9 mouse cellular contexts compared by ENCODE assay signal in the genomic region with DNA sequence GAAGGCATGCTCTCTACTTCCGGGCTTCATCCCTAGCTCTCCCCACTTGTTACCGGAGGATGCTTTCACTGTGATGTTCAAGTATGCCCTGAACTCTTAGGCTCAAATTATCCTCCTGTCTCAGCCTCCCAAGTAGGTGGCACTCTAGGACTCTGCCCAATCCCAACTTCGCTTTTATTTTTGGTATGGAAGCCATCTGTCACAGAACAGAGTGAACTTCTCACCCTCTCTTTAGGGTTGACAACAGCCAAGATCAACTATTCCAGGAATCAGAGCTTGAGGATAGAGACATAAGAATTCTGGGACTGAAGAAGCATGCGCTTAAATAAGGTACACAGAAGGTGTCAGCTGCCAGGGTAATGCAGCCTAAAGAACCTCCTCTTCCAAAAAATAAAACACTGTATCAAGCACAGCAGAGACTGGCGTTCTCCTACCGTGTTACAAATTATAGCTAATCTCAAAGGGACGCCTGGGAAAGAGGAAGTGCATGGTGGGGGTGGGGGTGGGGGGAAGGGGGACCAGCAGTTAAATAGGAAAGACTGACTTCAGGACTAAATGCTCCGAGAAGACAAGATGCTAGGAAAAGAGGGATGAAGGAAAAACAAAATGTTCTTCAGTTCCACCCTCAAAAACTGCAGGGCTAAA. TPM values are rescaled to one million over a fixed set of nuclear protein-coding genes. Genes with fewer than 3 reads are reported as not detected.
DNase-seq lines count a peak whose midpoint lies in the region; ATAC-seq and TF ChIP-seq lines count a peak whose summit lies in the region.
"Had no signal": no experiment of that assay in that cellular context is flagged by ENCODE, and none has a peak within 500 bp of the region (broad histone marks: within the 10 kb centered on the region; RNA-seq: fewer than 3 reads in every experiment).

No protein-coding gene starts in this region.

- H3K4me2 ChIP-seq in embryonic facial prominence, embryonic 14.5 days (ENCODE audit: low read depth, low read length), result peak overlapping the region; percentile 96
- peak overlapping the region; percentile 94 for H3K4me2 ChIP-seq in intestine, embryonic 15.5 days (replicated peaks)
- H3K4me2 ChIP-seq in neural tube, embryonic 13.5 days, result peak overlapping the region; percentile 94

- no peak for TF ChIP-seq POLR2A in lung, adult 2 months (IDR thresholded peaks at IDR 0.05; ENCODE audit: borderline replicate concordance, extremely low read depth, low read depth, low read length)

- peak overlapping the region; percentile 98 for H3K4me3 ChIP-seq in lung, adult 2 months (replicated peaks; ENCODE audit: extremely low read depth, low read depth, low read length)
- peak overlapping the region; percentile 87 for H3K4me3 ChIP-seq in embryonic facial prominence, embryonic 14.5 days (ENCODE audit: low read depth, low read length)
- peak overlapping the region; percentile 84 for H3K4me3 ChIP-seq in intestine, embryonic 15.5 days (replicated peaks)
- H3K4me3 ChIP-seq in neural tube, embryonic 13.5 days, result peak overlapping the region; percentile 91

- H3K27me3 ChIP-seq in embryonic facial prominence, embryonic 14.5 days (replicated peaks; ENCODE audit: control insufficient read depth, insufficient read depth, low read length), result no peaks in the 10 kb centered on the region
- no peaks in the 10 kb centered on the region for H3K27me3 ChIP-seq in intestine, embryonic 15.5 days (replicated peaks)
- no peaks in the 10 kb centered on the region for H3K27me3 ChIP-seq in neural tube, embryonic 13.5 days

- no peak for ATAC-seq in embryonic facial prominence, embryonic 14.5 days (ENCODE audit: low read depth)
- ATAC-seq in intestine, embryonic 15.5 days, result no peak
- ATAC-seq in neural tube, embryonic 13.5 days (ENCODE audit: low read depth), result no peak
- no peak for ATAC-seq in CD4-positive, CD25-positive, alpha-beta regulatory T cell, adult 4 months

- H3K27ac ChIP-seq in embryonic facial prominence, embryonic 14.5 days (replicated peaks; ENCODE audit: low read depth, low read length), result no peak overlapping the region
- no peak overlapping the region for H3K27ac ChIP-seq in intestine, embryonic 15.5 days
- no peak overlapping the region for H3K27ac ChIP-seq in neural tube, embryonic 13.5 days (replicated peaks)

- H3K9ac ChIP-seq in embryonic facial prominence, embryonic 14.5 days (ENCODE audit: low read depth, low read length), result peak overlapping the region; percentile 87
- H3K9ac ChIP-seq in intestine, embryonic 15.5 days, result peak overlapping the region; percentile 87
- peak overlapping the region; percentile 91 for H3K9ac ChIP-seq in neural tube, embryonic 13.5 days

- no peak for DNase-seq in lung, adult 2 months
- DNase-seq in lung, postnatal 10 days, result no peak
- DNase-seq in embryonic facial prominence, embryonic 14.5 days (ENCODE audit: low spot score), result no peak
- DNase-seq in adrenal gland, postnatal 10 days, result no peak
- no peak for DNase-seq in layer of hippocampus, postnatal 36 days

- H3K36me3 ChIP-seq in embryonic facial prominence, embryonic 14.5 days (ENCODE audit: control insufficient read depth, insufficient read depth, low read length), result peaks cover 47% of the 10 kb centered on the region
- H3K36me3 ChIP-seq in intestine, embryonic 15.5 days, result 0 out of 2 replicates have a peak, but pooled peaks cover 10% of the 10 kb centered on the region
- peaks cover 41% of the 10 kb centered on the region for H3K36me3 ChIP-seq in neural tube, embryonic 13.5 days

- 22% methylated on average over 8 of the region's 8 CpGs for WGBS in lung, adult 2 months
- 37% methylated on average over 8 of the region's 8 CpGs for WGBS in embryonic facial prominence, embryonic 14.5 days
- WGBS in intestine, embryonic 15.5 days, result 36% methylated on average over 8 of the region's 8 CpGs
- WGBS in neural tube, embryonic 13.5 days, result 50% methylated on average over 8 of the region's 8 CpGs

- TF ChIP-seq CTCF in lung, adult 2 months (IDR thresholded peaks at IDR 0.05; ENCODE audit: insufficient read depth, low read length), result no peak

- H3K9me3 ChIP-seq in embryonic facial prominence, embryonic 14.5 days (ENCODE audit: control insufficient read depth, low read length), result no peaks in the 10 kb centered on the region
- no peaks in the 10 kb centered on the region for H3K9me3 ChIP-seq in intestine, embryonic 15.5 days
- no peaks in the 10 kb centered on the region for H3K9me3 ChIP-seq in neural tube, embryonic 13.5 days

- peaks cover 8% of the 10 kb centered on the region; the same call in 1 of the 2 replicates for H3K4me1 ChIP-seq in lung, adult 2 months (ENCODE audit: control insufficient read depth, insufficient read depth, low read length)
- H3K4me1 ChIP-seq in embryonic facial prominence, embryonic 14.5 days (ENCODE audit: control insufficient read depth, insufficient read depth, low read length), result peaks cover 37% of the 10 kb centered on the region
- H3K4me1 ChIP-seq in intestine, embryonic 15.5 days (replicated peaks), result peaks cover 28% of the 10 kb centered on the region
- H3K4me1 ChIP-seq in neural tube, embryonic 13.5 days (replicated peaks), result peaks cover 53% of the 10 kb centered on the region

RNA-seq across cellular contexts. Expression of a gene that starts 1.2 kb away (rescaled TPM):
- polyA plus RNA-seq in lung, adult 2 months (2012; rRNA removed), result 39.0 and 47.3 TPM in 2 replicates
- polyA plus RNA-seq in embryonic facial prominence, embryonic 14.5 days (2014; fragmentation: Nextera tagmentation; extraction: Ambion mirVana), result 25.1 and 25.7 TPM in 2 replicates
- polyA plus RNA-seq in intestine, embryonic 15.5 days (2015; fragmentation: Nextera tagmentation; extraction: Ambion mirVana), result 20.9 and 23.3 TPM in 2 replicates
- 23.9 and 28.0 TPM in 2 replicates for polyA plus RNA-seq in neural tube, embryonic 13.5 days (2015; fragmentation: Nextera tagmentation; extraction: Ambion mirVana)
- total RNA-seq in adrenal gland, postnatal 10 days (2021), result 10 to 100 TPM; 41.7 to 54.1 TPM
- polyA plus RNA-seq in CD4-positive, CD25-positive, alpha-beta regulatory T cell, adult 4 months (2017; shearing (Covaris generic)), result 10 to 100 TPM in 1 of 2 experiments, 1 to 10 TPM in 1; 6.7 to 13.0 TPM
- 10 to 100 TPM; 43.2 to 51.2 TPM for total RNA-seq in layer of hippocampus, postnatal 36 days (2021)

RNA-seq across cellular contexts. Expression of a gene that starts 1.3 kb away (rescaled TPM):
- polyA plus RNA-seq in lung, adult 2 months (2012; rRNA removed), result 19.4 and 26.0 TPM in 2 replicates
- 15.1 and 19.1 TPM in 2 replicates for polyA plus RNA-seq in embryonic facial prominence, embryonic 14.5 days (2014; fragmentation: Nextera tagmentation; extraction: Ambion mirVana)
- polyA plus RNA-seq in intestine, embryonic 15.5 days (2015; fragmentation: Nextera tagmentation; extraction: Ambion mirVana), result 13.7 and 15.4 TPM in 2 replicates
- polyA plus RNA-seq in neural tube, embryonic 13.5 days (2015; fragmentation: Nextera tagmentation; extraction: Ambion mirVana), result 47.8 and 50.8 TPM in 2 replicates
- total RNA-seq in adrenal gland, postnatal 10 days (2021), result 10 to 100 TPM; 10.5 to 15.4 TPM
- 10 to 100 TPM; 12.1 to 15.5 TPM for polyA plus RNA-seq in CD4-positive, CD25-positive, alpha-beta regulatory T cell, adult 4 months (2017; shearing (Covaris generic))
- total RNA-seq in layer of hippocampus, postnatal 36 days (2021), result 10 to 100 TPM; 58.8 to 59.6 TPM

RNA-seq across cellular contexts. Expression of a gene that starts 6.9 kb away (rescaled TPM):
- 0.24 TPM in 1 of 2 replicates, not detected in the other for polyA plus RNA-seq in lung, adult 2 months (2012; rRNA removed)
- 1.3 and 1.5 TPM in 2 replicates for polyA plus RNA-seq in embryonic facial prominence, embryonic 14.5 days (2014; fragmentation: Nextera tagmentation; extraction: Ambion mirVana)
- polyA plus RNA-seq in intestine, embryonic 15.5 days (2015; fragmentation: Nextera tagmentation; extraction: Ambion mirVana), result 0.75 TPM in 1 of 2 replicates, not detected in the other
- 2.2 TPM in 1 of 2 replicates, not detected in the other for polyA plus RNA-seq in neural tube, embryonic 13.5 days (2015; fragmentation: Nextera tagmentation; extraction: Ambion mirVana)
- 1 to 10 TPM; 1.8 to 1.9 TPM for total RNA-seq in adrenal gland, postnatal 10 days (2021)
- not detected for polyA plus RNA-seq in CD4-positive, CD25-positive, alpha-beta regulatory T cell, adult 4 months (2017; shearing (Covaris generic))
- not detected for total RNA-seq in layer of hippocampus, postnatal 36 days (2021)
- total RNA-seq: layer of hippocampus, adult 18-20 months had no signal

RNA-seq across cellular contexts. Expression of a gene that starts 14.9 kb away (rescaled TPM):
- polyA plus RNA-seq in lung, adult 2 months (2012; rRNA removed), result 179 and 197 TPM in 2 replicates
- 67.8 and 70.2 TPM in 2 replicates for polyA plus RNA-seq in embryonic facial prominence, embryonic 14.5 days (2014; fragmentation: Nextera tagmentation; extraction: Ambion mirVana)
- polyA plus RNA-seq in intestine, embryonic 15.5 days (2015; fragmentation: Nextera tagmentation; extraction: Ambion mirVana), result 61.4 and 61.9 TPM in 2 replicates
- polyA plus RNA-seq in neural tube, embryonic 13.5 days (2015; fragmentation: Nextera tagmentation; extraction: Ambion mirVana), result 64.4 and 69.6 TPM in 2 replicates
- 100 to 1,000 TPM; 171 to 192 TPM for total RNA-seq in adrenal gland, postnatal 10 days (2021)
- polyA plus RNA-seq in CD4-positive, CD25-positive, alpha-beta regulatory T cell, adult 4 months (2017; shearing (Covaris generic)), result 100 to 1,000 TPM in 1 of 2 experiments, 10 to 100 TPM in 1; 83.5 to 103 TPM
- 10 to 100 TPM; 44.8 to 49.0 TPM for total RNA-seq in layer of hippocampus, postnatal 36 days (2021)

RNA-seq across cellular contexts. Expression of a gene that starts 15.2 kb away (rescaled TPM):
- 86.4 and 95.1 TPM in 2 replicates for polyA plus RNA-seq in lung, adult 2 months (2012; rRNA removed)
- 79.6 and 83.0 TPM in 2 replicates for polyA plus RNA-seq in embryonic facial prominence, embryonic 14.5 days (2014; fragmentation: Nextera tagmentation; extraction: Ambion mirVana)
- polyA plus RNA-seq in intestine, embryonic 15.5 days (2015; fragmentation: Nextera tagmentation; extraction: Ambion mirVana), result 62.7 and 69.5 TPM in 2 replicates
- polyA plus RNA-seq in neural tube, embryonic 13.5 days (2015; fragmentation: Nextera tagmentation; extraction: Ambion mirVana), result 88.9 and 89.1 TPM in 2 replicates
- 100 to 1,000 TPM in 1 of 2 experiments, 10 to 100 TPM in 1; 90.4 to 108 TPM for total RNA-seq in adrenal gland, postnatal 10 days (2021)
- polyA plus RNA-seq in CD4-positive, CD25-positive, alpha-beta regulatory T cell, adult 4 months (2017; shearing (Covaris generic)), result 100 to 1,000 TPM; 114 to 125 TPM
- 10 to 100 TPM; 72.6 to 73.2 TPM for total RNA-seq in layer of hippocampus, postnatal 36 days (2021)
